Mouse (Mus musculus): ENCODE results near the gene Gabrr1.

- no peak for TF ChIP-seq CTCF (conservative IDR thresholded peaks at IDR 0.05; ENCODE audit: low read length)
- no peak for TF ChIP-seq NANOG (IDR thresholded peaks at IDR 0.05; ENCODE audit: borderline replicate concordance, low read length)
Measured at GRCm38 (mm10) chr4:33183477-33183876, 51.2 kb downstream of the Gabrr1 start.
